Mouse (Mus musculus) limb, embryonic 15.5 days (tissue): Measurements from ENCODE around the gene Asb17. TPM values are rescaled to one million over a fixed set of nuclear protein-coding genes. Genes with fewer than 3 reads are reported as not detected.

ENCODE experiments used
- ATAC-seq: fragments of 200-750 bp; cut with Nextera tagmentation; 2 replicates; pipeline ENCODE4 v1.8.0; 2017; ENCODE audit warnings: low read depth, moderate TSS enrichment; ENCODE audit not compliant: insufficient number of reproducible peaks, low FRiP score, low TSS enrichment
- H3K27ac ChIP-seq: fragments of 300-500 bp; sonication (generic); 2 replicates; pipeline ENCODE4 v1.5.1; 2015; ENCODE audit warnings: moderate library complexity, mild to moderate bottlenecking, inconsistent platforms
- H3K27me3 ChIP-seq: fragments of 300-500 bp; sonication (generic); 2 replicates; pipeline ENCODE4 v1.6.1; 2015; ENCODE audit warnings: inconsistent platforms
- H3K36me3 ChIP-seq: fragments of 300-500 bp; sonication (generic); 2 replicates; pipeline ENCODE4 v1.6.1; 2015; ENCODE audit warnings: inconsistent platforms
- H3K4me1 ChIP-seq: fragments of 300-500 bp; sonication (generic); 2 replicates; pipeline ENCODE4 v1.6.1; 2015; ENCODE audit warnings: inconsistent platforms
- H3K4me2 ChIP-seq: fragments of 300-500 bp; sonication (generic); 2 replicates; pipeline ENCODE4 v1.6.1; 2015; ENCODE audit warnings: mild to moderate bottlenecking, inconsistent platforms
- H3K4me3 ChIP-seq: fragments of 300-500 bp; sonication (generic); 2 replicates; pipeline ENCODE4 v1.5.1; 2015; ENCODE audit warnings: mild to moderate bottlenecking, inconsistent platforms
- H3K9ac ChIP-seq: fragments of 300-500 bp; sonication (generic); 2 replicates; pipeline ENCODE4 v1.6.1; 2015; ENCODE audit warnings: inconsistent platforms
- H3K9me3 ChIP-seq: fragments of 300-500 bp; sonication (generic); 2 replicates; pipeline ENCODE4 v1.6.1; 2016; ENCODE audit warnings: inconsistent platforms
- WGBS: fragments of 180-500 bp; shearing (Covaris S2); methylation state at CpG from one replicate; pipeline ENCODE4 v1.1.7; 2015; 5-methylcytosine and 5-hydroxymethylcytosine counted together
- polyA plus RNA-seq: library from polyadenylated mRNA; unstranded; fragments of >200 nt; fragmentation: Nextera tagmentation; extraction: Ambion mirVana; gene quantifications from 2 replicates; pipeline ENCODE4 v1.2.1, GENCODE M21; 2015

Gene Asb17
- 1.4 and 1.9 TPM in 2 replicates for polyA plus RNA-seq

GRCm38 (mm10) chr3:153844030-153844429 lies at the start of gene Asb17:
Asb17 (plus strand) TSS chr3:153844209.
- ATAC-seq, result no peak
- H3K9me3 ChIP-seq, result no peaks in the 10 kb centered on the region
- no peaks in the 10 kb centered on the region for H3K4me1 ChIP-seq
- no peaks in the 10 kb centered on the region for H3K27me3 ChIP-seq
- H3K9ac ChIP-seq, result no peak within 1 kb of the TSS
- H3K36me3 ChIP-seq, result no peaks in the 10 kb centered on the region
- H3K4me3 ChIP-seq, result no peak within 1 kb of the TSS
- no peak within 1 kb of the TSS for H3K27ac ChIP-seq
- H3K4me2 ChIP-seq, result no peak within 1 kb of the TSS
- 80% methylated on average over 10 of the region's 10 CpGs for WGBS

DNA sequence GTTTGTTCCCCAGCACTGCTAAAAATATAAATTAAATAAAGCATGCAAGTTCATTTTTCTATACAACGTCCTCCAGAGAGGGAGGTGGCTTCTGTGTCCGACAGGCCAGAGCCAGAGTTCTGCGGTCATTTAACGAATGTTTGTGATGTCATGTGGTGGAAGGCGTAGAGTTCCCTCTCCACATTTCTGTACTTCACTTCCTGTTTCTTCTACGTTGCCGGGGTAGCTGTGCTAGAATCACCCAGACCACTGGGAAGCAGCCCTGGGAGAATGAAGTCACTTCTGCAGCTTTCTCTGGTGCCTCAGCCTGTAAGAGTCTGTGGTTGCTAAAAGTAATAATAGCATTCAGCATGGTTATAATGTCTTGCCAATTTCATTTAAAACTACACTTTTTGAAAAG lies 46.4 kb upstream of the Asb17 start:
- Histone ChIP-seq H3K27ac (no peak overlapping the region), H3K36me3 (no peaks in the 10 kb centered on the region), H3K9me3 (no peaks in the 10 kb centered on the region), H3K9ac (no peak overlapping the region), H3K27me3 (no peaks in the 10 kb centered on the region), H3K4me3 (no peak overlapping the region), H3K4me2 (no peak overlapping the region), H3K4me1 (no peaks in the 10 kb centered on the region)
- ATAC-seq, result no peak
- 56% methylated on average over 7 of the region's 7 CpGs for WGBS

DNA sequence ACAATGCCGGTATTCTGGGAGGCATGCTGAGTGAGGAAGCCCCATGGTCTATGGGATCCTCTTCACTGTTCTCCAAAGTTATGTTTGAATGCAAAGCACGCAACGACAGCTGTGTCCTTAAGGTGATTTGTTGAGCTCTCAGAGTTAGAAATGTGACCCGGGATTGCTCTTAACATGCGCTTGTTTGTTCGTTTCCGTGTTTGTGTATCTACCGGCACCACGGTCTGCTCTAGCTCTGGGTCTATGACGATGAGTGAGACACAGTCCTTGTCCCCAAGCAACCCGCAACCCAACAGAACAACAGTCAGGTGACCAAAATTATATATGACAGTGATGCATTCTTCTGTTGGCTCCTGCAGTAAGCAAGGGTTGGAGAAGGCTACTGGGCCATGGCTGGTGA lies 44.4 kb upstream of the Asb17 start:
- no peak overlapping the region for H3K9ac ChIP-seq
- H3K27ac ChIP-seq, result no peak overlapping the region
- H3K27me3 ChIP-seq, result no peaks in the 10 kb centered on the region
- 91% methylated on average over 11 of the region's 11 CpGs for WGBS
- H3K4me2 ChIP-seq, result no peak overlapping the region
- no peaks in the 10 kb centered on the region for H3K4me1 ChIP-seq
- no peaks in the 10 kb centered on the region for H3K9me3 ChIP-seq
- H3K36me3 ChIP-seq, result no peaks in the 10 kb centered on the region
- no peak overlapping the region for H3K4me3 ChIP-seq
- ATAC-seq, result no peak

GRCm38 (mm10) chr3:153800690-153801089 lies 43.3 kb upstream of the Asb17 start:
- Histone ChIP-seq H3K9me3 (no peaks in the 10 kb centered on the region), H3K4me2 (no peak overlapping the region), H3K27ac (no peak overlapping the region), H3K27me3 (no peaks in the 10 kb centered on the region), H3K4me3 (no peak overlapping the region), H3K4me1 (no peaks in the 10 kb centered on the region), H3K9ac (no peak overlapping the region), H3K36me3 (no peaks in the 10 kb centered on the region)
- no peak for ATAC-seq
- WGBS, result 67% methylated on average over 5 of the region's 5 CpGs

DNA sequence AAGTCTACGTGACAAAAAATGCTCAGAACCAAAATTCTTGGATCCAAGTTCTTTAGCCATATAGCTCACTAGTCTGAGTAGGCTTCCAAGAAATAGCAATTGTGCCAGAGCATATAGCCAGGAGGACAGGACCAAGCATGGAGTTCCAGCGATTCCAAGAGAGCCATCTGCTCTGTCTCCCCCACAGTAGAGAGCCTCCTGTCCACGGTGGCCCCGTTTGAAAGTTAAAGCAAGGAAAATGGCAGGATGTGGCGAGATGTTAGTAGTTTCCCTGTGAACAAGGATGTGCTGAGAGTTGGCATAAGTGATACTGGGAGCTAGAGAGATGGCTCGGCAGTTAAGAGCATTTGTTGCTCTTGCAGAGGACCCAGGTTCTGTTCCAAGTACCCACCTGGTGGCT lies 42.5 kb upstream of the Asb17 start:
- no peaks in the 10 kb centered on the region for H3K27me3 ChIP-seq
- 81% methylated on average over 6 of the region's 6 CpGs for WGBS
- no peak overlapping the region for H3K9ac ChIP-seq
- H3K4me1 ChIP-seq, result peaks cover 7% of the 10 kb centered on the region
- H3K4me2 ChIP-seq, result no peak overlapping the region
- H3K27ac ChIP-seq, result no peak overlapping the region
- no peak for ATAC-seq
- H3K9me3 ChIP-seq, result no peaks in the 10 kb centered on the region
- no peaks in the 10 kb centered on the region for H3K36me3 ChIP-seq
- no peak overlapping the region for H3K4me3 ChIP-seq

DNA sequence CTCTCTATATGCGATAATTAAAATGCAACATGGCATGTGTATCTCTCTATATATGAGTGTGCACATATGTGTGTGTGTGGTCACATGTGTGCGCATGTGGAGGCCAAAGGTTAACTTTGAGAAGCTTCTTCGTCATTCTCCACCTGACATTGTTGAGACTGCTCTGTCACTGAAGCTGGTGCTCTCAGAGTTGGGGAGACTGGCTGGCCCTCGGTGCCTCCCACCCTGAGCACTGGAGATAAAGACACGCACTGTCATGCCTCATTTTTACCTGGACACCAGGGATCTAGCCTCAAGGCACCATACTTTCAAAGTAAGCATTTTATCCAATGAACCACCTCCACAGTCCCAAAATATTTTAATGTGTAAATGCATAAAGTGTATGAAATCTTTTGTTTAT lies 41.4 kb upstream of the Asb17 start:
- no peak for ATAC-seq
- Histone ChIP-seq H3K27me3 (no peaks in the 10 kb centered on the region), H3K27ac (no peak overlapping the region), H3K4me2 (no peak overlapping the region), H3K9ac (no peak overlapping the region), H3K9me3 (no peaks in the 10 kb centered on the region), H3K36me3 (no peaks in the 10 kb centered on the region), H3K4me1 (peaks cover 7% of the 10 kb centered on the region), H3K4me3 (no peak overlapping the region)
- WGBS, result 71% methylated on average over 5 of the region's 5 CpGs

GRCm38 (mm10) chr3:153804032-153804431 lies 40.0 kb upstream of the Asb17 start:
- 92% methylated on average over 7 of the region's 7 CpGs for WGBS
- no peaks in the 10 kb centered on the region for H3K36me3 ChIP-seq

GRCm38 (mm10) chr3:153806077-153806772 lies 37.8 kb upstream of the Asb17 start:
- Histone ChIP-seq H3K4me2 (no peak overlapping the region), H3K9ac (no peak overlapping the region), H3K27ac (no peak overlapping the region), H3K4me3 (no peak overlapping the region), H3K4me1 (peaks cover 15% of the 10 kb centered on the region), H3K27me3 (no peaks in the 10 kb centered on the region), H3K36me3 (no peaks in the 10 kb centered on the region), H3K9me3 (no peaks in the 10 kb centered on the region)
- ATAC-seq, result no peak
- WGBS, result 32% methylated on average over 14 of the region's 14 CpGs

More at GRCm38 (mm10) chr3:153804032-153804431, 40.0 kb upstream of the Asb17 start:
- no peak for ATAC-seq
- Histone ChIP-seq H3K4me2 (no peak overlapping the region), H3K4me3 (no peak overlapping the region), H3K9me3 (no peaks in the 10 kb centered on the region), H3K9ac (no peak overlapping the region), H3K27ac (no peak overlapping the region), H3K27me3 (no peaks in the 10 kb centered on the region), H3K4me1 (peaks cover 11% of the 10 kb centered on the region)

DNA sequence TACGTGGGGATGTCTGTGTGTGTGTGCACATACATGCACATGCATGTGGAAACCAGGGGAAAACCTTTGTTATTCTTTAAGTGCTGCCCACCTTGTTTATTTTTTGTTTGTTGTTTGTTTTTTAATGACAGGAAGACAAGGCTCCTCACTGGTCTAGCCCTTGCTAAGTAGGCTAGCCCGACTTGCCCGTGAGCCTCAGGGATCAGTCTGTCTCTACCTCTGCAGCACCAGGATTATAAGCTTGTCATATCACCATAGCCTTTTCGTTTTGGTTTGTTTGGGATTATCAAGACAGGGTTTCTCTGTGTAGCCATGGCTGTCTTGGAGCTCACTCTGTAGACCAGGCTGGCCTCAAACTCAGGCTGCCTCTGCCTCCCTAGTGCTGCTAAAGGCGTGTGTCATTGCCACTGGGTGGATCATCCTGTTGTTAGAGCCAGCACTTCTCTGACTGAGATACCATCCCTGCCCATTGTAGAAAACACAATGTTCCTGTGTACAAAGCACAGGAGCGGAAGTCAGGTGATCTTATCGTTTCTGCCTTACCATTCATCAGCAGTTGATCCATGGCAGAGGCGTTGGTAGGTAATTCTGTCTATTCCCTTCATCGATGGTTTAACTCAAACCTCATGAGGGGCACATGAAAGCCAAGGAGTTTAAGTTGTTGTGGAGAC lies 37.1 kb upstream of the Asb17 start:
- H3K4me2 ChIP-seq, result no peak overlapping the region
- ATAC-seq, result no peak
- H3K27me3 ChIP-seq, result no peaks in the 10 kb centered on the region
- WGBS, result 85% methylated on average over 9 of the region's 9 CpGs
- H3K4me3 ChIP-seq, result no peak overlapping the region
- no peak overlapping the region for H3K9ac ChIP-seq
- no peaks in the 10 kb centered on the region for H3K36me3 ChIP-seq
- H3K9me3 ChIP-seq, result no peaks in the 10 kb centered on the region
- H3K27ac ChIP-seq, result no peak overlapping the region
- peaks cover 15% of the 10 kb centered on the region for H3K4me1 ChIP-seq

- Histone ChIP-seq H3K27me3 (no peaks in the 10 kb centered on the region), H3K27ac (no peak overlapping the region), H3K4me1 (peaks cover 15% of the 10 kb centered on the region), H3K9me3 (no peaks in the 10 kb centered on the region), H3K9ac (no peak overlapping the region), H3K36me3 (no peaks in the 10 kb centered on the region), H3K4me2 (no peak overlapping the region), H3K4me3 (no peak overlapping the region)
- 83% methylated on average over 9 of the region's 9 CpGs for WGBS
- ATAC-seq, result no peak
Observed at GRCm38 (mm10) chr3:153807444-153808149, 36.4 kb upstream of the Asb17 start.

DNA sequence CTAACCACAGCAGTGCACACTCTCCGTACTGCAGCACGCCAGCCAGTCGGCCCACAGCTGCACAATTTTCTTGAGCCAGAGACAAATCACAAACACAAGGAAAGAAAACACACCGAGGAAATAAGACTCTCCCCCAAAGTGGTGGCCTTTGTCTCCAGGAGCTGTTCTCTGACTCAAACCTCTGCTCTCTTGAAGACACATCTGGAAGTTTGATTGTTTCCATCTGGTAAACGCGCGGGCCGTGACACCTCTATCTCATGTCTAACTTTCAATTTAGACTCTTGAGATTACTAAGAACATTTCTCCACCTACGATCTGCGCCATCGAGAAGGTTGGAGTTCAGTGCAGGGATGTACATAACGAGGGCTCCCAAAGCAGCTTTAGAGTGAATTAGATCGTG lies 35.6 kb upstream of the Asb17 start:
- H3K27me3 ChIP-seq, result no peaks in the 10 kb centered on the region
- no peak for ATAC-seq
- 48% methylated on average over 13 of the region's 13 CpGs for WGBS
- no peak overlapping the region for H3K4me3 ChIP-seq
- no peak overlapping the region for H3K4me2 ChIP-seq
- no peak overlapping the region for H3K27ac ChIP-seq
- H3K4me1 ChIP-seq, result peaks cover 15% of the 10 kb centered on the region
- no peaks in the 10 kb centered on the region for H3K36me3 ChIP-seq
- H3K9ac ChIP-seq, result no peak overlapping the region
- no peaks in the 10 kb centered on the region for H3K9me3 ChIP-seq

DNA sequence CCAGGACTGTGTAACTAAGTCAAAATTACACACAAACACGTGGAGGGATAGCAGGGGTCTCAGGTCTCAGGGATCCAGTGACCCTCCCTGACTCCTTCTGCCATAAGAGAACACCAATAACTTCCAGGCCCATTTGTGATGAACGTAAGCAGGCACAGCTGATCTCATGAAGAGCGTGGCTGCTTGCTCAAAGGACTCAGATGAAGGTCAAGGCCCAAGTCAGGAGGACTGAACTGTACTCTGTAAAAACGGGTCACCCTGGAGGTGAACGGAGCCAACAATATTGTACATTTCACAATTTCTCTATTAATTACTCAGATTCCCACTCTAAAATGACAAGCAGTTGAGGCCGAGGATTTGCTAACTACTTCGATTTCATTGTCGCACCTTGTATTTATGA lies 30.0 kb upstream of the Asb17 start:
- no peak overlapping the region for H3K4me2 ChIP-seq
- H3K36me3 ChIP-seq, result no peaks in the 10 kb centered on the region
- H3K4me3 ChIP-seq, result no peak overlapping the region
- no peaks in the 10 kb centered on the region for H3K27me3 ChIP-seq
- H3K9me3 ChIP-seq, result no peaks in the 10 kb centered on the region
- no peak for ATAC-seq
- WGBS, result 83% methylated on average over 8 of the region's 8 CpGs
- H3K27ac ChIP-seq, result no peak overlapping the region
- 0 out of 2 replicates have a peak, but pooled peaks cover 4% of the 10 kb centered on the region for H3K4me1 ChIP-seq
- no peak overlapping the region for H3K9ac ChIP-seq
